Mouse (Mus musculus) mouse embryonic stem cell (cell line): Measurements from ENCODE around the gene Rab31.

Experiments
- in situ Hi-C, 2 experiments: fragments of 300-500 bp; cut with MboI; formaldehyde crosslinking; loops; 1 replicate in 1 of 2; 3 replicates in 1 of 2; pipeline ENCODE4 v1.14.3; 2019 to 2020; ENCODE audit warnings: low sequenced_read_pairs in 2 of 2, low pct_unique_long_range_greater_than_20kb in 1 of 2, mixed read lengths in 1 of 2; ENCODE audit not compliant: unreplicated experiment in 1 of 2

Gene Rab31

DNA sequence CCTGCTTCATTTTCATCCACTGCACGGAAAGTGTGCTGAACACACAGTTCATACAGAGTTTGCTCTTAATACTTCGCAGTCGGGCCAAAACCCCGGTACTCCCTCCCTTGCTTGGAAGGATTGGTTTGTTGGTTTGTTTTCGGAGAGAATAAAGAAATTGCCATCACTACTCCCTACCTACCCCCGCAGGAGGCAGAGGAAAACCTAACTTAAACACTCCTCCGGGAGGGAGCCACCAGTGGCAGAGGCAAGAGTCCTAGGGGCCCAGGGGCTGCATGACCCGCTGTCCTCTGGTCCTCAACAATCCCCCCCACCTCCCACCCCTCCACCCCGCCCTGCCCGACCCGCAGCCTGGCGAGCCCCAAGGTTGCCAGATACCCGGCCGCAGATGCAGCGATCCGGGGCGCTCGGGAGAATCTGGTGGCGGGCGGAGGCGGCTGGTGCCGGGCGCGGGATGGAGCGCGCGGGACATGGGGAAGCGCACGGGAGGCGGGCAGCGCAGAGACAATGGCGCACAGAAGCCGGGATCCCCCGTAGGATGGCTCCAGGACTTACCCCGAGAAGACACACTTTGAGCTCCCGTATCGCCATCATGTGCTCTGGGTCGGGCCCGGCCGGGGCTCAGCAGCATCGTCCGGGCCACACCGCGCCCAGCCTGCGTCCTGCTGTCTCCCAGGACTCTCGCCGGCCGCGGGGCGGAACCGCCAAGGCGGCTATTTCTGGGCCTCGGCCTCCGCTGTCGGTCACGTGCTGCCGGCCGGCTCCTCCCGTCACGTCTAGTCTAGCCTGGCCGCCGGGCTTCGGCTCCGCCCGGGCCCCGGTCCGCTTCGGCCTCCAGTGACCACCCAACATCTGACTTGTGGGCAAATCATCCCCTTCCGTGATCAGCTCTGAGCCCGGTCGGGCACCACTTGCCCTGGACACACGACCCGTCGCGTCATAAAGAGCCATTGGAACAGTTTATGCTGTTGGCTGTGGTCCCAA, at the start of gene Rab31:
TSS of gene Rab31 (minus strand) at position 802 of the 984 bp plus-strand sequence.
- in situ Hi-C loops, result no loop called here

DNA sequence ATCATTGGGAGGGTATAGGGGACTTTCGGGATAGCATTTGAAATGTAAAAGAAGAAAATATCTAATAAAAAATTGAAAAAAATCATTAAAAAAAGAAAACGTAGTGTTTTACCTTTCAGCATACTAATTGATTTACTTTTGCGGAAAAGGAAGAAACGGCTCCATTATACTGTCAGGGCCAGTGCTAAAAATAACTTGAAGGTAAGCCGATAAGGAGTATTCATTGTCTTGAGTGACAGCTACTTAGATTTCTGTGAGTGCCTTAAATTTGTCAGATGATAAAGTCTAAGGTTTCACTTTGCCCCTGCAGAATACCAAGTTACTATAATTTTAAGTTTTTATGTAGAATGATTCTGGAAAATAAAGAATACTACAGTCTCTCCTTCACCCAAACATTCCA, 47.6 kb upstream of the Rab31 start:
- in situ Hi-C loops, result no loop called here

DNA sequence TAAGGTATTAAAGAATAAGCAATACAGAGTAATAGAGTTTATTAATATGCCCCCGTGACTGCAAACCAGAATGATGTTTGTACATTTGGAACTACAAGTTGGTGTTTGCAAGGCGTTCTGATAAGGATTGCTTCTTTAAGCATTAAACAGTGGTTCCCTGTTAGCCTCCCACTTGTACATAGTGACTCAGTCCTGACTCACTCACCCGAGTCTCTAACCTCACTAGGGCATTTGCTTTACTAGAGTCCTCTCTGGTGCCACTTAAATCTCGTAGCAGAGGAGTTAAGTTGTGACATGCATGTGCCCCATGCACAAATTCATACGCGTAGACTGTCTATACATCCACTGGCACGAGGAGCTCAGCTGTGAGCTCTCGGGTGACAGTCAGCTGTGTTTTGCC, 41.2 kb upstream of the Rab31 start:
- in situ Hi-C loops, result no loop called here

DNA sequence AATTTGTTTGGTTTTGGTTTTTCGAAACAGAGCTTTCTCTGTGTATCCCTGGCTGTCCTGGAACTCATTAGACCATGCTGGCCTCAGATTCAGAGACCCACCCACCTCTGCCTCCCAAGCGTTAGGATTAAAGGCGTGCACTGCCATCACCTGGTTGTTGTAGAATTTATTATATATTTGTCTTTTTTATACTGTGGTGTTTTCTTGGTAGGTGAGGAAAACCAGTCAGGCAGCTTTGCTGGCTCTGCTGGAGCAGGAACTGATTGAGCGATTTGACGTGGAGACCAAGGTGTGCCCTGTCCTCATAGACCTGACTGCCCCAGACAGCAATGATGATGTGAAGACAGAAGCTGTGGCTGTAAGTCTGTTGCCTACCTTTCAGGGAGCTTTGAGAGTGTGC, 38.5 kb upstream of the Rab31 start:
- in situ Hi-C loops, result no loop called here

DNA sequence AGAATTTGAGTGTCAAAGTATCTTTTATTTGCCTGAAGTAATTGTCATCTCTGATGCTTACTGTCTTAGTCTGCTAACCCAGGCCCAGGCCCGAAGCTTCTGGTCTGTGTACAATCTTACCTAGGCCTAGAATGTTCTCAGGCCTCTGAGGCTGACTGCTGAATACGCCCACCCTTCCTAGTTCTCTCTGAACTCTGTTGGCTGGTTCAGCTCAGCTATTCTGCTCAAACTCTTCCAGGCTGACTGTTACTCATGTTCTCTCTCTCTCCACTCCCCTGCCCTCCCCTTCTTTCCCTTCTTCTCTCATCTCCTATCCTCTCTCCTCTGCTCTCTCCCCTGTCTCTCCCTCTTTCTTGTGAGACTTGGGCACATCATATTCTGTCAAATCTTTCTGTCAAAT, 33.9 kb upstream of the Rab31 start:
- in situ Hi-C loops, result no loop called here

DNA sequence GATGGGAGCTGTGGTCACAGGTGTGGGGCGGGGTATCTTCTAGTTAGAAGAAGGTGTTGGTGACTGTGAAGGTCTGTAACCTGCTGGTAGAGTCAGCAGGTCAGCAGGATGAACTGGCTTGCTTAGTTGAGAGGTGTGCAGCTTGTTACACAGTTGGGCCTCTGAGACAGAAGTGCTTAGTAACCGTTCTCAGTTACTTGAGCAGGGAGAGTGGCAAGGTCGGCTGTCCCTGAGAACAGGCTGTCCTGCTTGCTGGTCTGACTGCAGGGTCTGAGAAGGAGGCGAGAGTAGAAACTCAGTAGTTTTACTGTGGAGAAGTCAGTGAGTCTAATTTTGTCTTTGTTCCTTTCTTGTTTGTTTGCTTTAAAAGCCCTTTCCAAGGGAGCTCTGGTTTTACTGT, 33.4 kb upstream of the Rab31 start:
- in situ Hi-C loops, result no loop called here

DNA sequence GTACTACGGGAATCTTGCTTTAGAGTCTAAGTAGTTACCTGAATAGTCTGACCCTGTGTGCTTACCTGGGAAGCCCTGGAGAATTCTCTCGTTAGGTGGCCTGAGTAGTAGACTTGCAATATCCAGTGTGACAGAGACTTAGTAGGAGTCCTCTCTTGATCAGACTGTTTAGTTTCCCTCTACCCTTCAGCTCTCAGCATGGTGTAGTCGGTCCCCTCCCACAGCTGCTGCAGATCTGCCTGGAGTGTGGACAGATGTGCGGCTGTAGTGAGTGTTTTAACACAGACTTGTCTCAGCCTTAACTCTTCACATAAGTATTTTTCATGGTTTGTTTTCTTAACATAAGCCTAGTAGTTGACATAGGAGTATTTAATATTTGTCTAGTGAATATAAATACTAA, 29.5 kb upstream of the Rab31 start:
- in situ Hi-C loops, result no loop called here

DNA sequence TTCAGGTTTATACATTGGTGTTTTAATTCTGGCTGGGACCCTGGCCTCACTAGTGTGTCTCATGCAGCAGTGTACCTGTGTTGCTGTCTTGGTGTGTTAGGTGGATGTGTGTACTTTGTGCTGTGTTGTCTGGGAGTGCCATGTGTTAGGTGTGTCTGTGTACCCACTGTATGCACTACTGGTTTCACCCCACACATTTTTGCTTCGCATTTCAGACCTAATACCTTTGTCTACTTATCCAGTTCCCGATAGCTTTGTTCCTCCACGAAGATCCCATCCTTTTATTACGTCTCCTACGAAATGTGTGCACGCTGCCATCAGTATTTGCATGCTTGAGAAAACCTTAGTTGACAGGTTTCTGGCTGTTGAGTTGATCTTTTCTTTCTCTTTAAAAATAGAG, 27.9 kb upstream of the Rab31 start:
- in situ Hi-C loops, result no loop called here

DNA sequence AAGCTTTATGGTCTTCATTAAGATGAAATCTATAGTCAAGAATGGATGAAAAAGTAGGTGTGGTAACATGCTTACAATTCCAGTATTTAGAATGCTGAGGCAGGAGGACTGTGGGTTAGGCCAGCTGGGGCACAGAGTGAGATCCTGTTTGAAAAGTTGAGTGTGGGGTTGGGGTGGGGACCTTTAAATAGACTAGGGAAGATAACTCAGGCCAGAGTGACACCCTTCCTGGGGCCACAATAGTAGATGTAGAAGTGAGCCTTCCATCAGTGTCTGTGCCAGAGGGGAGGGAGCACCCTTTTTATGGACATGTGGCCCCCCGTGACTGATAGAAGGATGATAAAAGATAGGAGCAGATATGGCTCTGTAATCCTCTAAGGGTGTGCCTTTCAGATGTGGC, 26.8 kb upstream of the Rab31 start:
- in situ Hi-C loops, result no loop called here

DNA sequence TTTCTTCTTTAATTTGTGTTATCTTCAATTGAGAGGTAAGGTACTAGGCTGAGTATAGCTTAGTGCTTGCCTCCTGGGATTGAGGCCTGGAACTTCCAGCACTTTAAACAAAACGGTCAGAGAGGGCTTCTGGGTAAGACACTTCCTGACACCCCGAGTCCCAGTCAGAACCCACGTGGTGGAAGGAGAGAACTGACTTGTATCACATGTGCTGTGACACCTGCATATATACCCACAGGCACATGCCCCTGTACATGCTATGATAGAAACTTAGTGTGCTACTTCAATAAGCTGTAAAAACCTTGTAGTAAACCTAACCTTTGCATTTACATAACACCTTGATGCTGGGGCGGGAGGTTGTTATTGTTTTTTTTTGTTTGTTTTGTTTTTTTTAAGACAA, 25.9 kb upstream of the Rab31 start:
- in situ Hi-C loops, result no loop called here

DNA sequence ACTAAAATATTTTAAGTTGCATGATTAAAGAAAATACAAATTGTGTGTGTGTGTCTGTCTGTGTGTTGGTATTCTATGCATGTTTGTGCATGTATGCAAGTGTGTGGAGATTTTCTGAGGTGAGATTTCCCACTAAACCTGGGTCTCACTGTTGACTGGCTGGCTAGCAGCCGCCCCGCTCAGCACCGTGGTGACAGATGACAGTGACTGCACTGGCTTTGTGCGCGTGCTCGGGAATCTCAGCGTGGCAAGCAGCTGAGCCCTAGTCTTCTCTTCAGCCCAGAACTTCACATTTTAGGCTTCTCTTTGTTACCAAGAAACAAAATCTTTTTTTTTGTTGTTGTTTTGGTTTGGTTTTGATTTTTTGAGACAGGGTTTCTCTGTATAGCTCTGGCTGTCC, 23.5 kb upstream of the Rab31 start:
- in situ Hi-C loops, result no loop called here

DNA sequence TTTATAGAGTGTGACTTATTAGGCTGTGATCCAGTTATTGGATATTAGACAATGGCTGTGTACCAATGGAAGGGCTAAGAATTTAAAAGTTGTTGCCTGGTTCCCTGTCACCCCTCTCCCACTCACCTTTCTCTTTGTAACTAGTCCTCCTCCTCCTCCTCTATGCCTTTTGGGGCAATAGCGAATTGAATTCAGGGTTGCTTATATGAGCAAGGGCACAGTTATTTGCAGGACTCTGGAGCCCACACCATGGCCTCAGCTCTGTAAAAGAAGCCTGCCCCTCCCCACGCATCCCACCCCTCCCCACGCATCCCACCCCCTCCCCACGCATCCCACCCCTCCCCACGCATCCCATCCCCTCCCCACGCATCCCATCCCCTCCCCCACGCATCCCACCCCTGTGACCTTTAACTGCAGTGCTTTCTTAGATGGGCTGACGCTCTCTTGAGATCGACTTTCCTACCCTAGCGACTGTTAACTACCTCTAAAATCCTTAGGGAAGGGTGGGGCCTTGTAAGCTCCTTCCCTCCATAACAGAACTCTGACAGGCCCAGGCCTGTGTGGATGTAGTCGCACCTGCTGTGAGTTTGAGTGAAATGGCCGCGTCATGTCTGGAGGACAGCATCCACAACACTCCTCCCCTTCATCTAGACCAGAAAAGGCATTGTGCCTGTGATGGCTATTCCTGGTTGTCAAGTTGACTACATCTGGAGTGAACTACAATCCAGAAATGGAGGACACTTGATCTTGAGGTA, 21.7 kb upstream of the Rab31 start:
- in situ Hi-C loops, result no loop called here

DNA sequence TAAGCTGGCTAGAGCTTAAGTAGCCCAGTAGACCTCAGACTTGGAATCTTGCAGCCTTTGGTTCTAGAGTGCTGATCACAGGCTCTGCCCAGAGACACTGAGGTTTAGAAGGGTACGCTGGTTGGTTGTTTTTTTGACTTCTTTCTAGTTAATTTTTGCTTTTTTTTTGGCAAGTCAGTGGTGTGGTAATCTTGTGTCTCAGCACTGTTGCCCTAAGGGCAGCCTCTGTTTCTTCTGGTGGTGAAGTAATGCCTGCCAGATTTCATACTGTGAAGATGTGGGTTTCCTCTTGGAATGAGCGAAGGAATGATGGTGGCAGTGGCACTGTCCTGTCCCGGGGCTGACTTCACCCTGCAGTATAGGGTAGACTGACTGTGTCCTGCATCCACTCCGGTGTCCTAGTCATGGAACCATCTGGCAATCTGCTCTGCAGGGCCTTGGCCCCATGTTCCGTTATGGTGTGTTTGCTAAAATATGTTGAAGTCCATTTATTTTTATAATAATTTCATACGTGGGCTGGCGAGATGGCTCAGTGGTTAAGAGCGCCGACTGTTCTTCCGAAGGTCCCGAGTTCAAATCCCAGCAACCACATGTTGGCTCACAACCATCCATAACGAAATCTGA, 20.9 kb upstream of the Rab31 start:
- in situ Hi-C loops, result no loop called here

DNA sequence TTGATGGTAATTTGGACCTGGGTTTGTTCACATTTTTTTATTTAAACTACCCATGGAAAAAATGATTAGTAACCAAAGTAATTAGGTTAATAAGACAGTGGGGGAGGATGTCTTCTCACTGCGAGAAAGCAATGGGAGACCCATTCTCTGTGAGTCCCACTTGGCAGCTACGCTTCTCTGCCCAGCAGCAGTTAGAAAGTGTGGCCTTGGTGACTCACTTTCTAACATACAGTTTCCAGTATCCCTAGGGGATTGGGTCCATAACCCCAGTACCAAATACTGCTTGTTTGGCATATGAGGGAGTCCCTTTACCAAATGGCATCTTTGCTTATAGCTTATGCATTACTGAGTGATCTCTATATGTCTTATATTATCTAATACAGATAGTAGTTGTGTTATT, 18.6 kb upstream of the Rab31 start:
- in situ Hi-C loops, result no loop called here

DNA sequence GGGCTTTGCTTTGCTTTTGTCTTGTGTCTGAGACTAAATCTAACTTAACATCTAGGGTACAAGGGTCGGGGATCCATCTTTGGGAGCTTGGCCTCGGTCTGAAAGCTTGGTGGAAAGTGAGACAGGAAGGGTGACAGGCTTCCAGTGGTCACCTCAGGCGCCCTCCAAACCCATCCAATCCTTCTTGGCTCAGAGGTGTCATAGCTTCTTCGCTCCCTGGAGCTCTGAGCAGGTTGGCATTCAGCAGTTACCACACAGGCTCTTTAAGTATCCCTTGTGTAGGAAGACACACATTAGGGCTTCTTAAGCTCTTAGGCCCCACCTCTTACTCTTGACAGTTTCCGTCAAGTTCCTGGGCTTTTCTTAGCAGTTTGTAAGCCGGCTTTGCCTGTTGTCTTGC, 17.0 kb upstream of the Rab31 start:
- in situ Hi-C loops, result no loop called here

DNA sequence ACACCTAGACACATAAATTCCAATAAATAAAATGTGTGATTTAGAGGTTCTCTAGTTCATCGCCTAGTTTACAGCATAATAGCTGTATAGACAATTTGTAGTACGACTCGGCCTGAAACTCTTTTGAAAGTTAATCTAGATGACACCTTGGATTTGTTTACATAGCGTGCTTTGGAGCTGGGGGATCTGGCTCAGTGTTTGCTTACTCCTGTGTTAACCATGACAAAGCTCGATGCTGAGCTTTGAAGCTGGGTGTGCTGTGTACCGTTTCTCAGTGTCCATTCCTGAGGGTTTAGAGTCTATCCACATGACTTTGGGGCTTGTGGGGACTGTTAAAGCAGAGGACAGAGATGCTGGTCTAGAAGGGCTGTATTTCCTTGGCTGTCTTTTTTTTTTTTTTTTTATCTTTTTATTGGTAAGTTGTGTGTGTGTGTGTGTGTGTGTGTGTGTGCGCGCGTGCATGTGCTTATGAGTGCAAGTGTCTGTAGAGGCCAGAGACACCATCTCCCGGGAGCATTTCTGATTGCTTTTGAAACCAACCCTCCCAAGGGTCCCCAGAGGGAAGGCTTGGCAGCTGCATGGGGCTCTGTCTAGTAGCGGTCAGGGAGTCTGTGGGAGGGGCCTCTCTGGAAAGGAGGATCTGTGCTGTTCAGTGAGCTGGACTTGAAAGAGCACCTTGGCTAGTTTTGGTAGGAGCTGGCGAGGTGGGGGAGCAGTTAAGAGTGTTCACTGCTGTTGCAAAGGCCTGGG, 16.2 kb upstream of the Rab31 start:
- in situ Hi-C loops, result no loop called here

DNA sequence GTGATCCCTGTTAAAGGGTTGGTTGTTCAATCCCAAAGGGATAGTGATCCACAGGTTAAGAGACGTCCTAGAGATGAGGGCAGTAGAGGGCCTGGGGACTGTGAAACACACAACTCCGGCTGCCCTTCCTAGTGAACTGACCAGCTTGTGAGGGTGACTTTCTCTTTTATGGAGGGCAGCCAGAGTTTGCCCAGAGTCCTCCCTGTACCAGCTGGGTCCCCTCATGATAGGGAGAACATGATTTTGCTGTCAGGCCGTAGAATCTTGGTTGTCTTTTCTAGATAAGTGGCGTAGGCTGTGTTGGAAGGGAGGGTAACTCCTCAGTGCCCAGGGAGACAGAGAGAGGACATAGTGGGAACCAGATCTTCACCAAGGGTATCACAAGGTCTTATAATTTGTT, 14.7 kb upstream of the Rab31 start:
- in situ Hi-C loops, result no loop called here

DNA sequence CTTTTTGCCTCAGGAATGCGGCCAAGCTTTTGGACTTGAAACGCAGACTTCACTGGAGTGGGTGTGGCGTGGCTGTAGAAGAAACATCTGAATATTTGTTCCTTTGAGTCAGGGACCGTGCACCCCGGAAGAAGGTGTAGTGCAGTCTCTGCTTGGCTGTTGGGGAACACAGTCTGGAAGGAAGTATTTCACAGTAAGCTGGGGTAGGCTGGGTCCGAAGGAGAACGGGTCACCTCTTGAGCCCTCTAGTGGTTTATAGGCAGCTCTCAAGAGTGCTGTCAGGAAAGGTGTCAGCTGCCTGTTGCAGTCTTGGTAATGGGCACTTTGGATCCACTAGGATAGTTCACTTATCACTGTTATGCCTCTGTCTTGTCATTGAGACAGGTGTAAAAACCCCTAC, 13.7 kb upstream of the Rab31 start:
- in situ Hi-C loops, result no loop called here

DNA sequence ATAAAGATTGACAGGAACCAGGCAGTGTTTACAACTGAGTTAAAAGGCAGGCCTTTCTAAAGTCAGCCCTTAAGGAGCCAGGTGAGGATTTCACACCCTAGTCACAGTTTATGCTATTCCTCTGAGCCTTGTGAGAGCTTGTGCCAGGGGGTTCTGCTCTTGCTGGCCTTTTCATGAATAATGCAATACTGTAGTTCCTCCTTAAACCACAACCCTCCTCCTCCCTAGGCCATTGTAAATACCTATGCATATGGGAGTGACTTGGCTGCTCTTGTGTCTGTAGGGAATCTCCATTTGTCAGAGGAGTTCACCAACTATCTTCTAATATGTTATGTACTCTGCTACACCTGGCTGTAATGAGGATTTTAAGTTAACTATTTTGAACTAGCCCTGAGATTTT, 13.2 kb upstream of the Rab31 start:
- in situ Hi-C loops, result no loop called here
